Mouse (Mus musculus): ENCODE data around the gene Nfkb2. TPM values are rescaled to one million over a fixed set of nuclear protein-coding genes. Genes with fewer than 3 reads are reported as not detected.

Gene Nfkb2
- total and polyA plus RNA-seq, 3 experiments: 27.2 to 43.0 TPM; not detected in 1

- no peak for TF ChIP-seq RAD21 (IDR thresholded peaks at IDR 0.05; ENCODE audit: low read depth, low read length)
- no peak for TF ChIP-seq EP300 (IDR thresholded peaks at IDR 0.05; ENCODE audit: low read depth in 1 of 2, low read length in 2 of 2)
- TF ChIP-seq CHD2 (IDR thresholded peaks at IDR 0.05; ENCODE audit: low read length): no peak
- TF ChIP-seq SMC3 (IDR thresholded peaks at IDR 0.05; ENCODE audit: low read depth, low read length): no peak
- TF ChIP-seq POLR2AphosphoS2 (IDR thresholded peaks at IDR 0.05; ENCODE audit: low read length): peak; percentile 78
- no peak for TF ChIP-seq USF2 (IDR thresholded peaks at IDR 0.05; ENCODE audit: borderline replicate concordance in 1 of 2, insufficient read depth in 1 of 2, low read depth in 1 of 2, low read length in 2 of 2)
- no peak for TF ChIP-seq MYC (IDR thresholded peaks at IDR 0.05; ENCODE audit: low read depth, low read length)
- TF ChIP-seq TBP (IDR thresholded peaks at IDR 0.05; ENCODE audit: low read depth, low read length): no peak
These were observed 44.8 kb downstream of the Nfkb2 start (continued) for GRCm38 (mm10) chr19:46348761-46349458.

GRCm38 (mm10) chr19:46349550-46349949 is 45.4 kb downstream of the Nfkb2 start:
- H3K4me3 ChIP-seq (ENCODE audit: control insufficient read depth in 1 of 2, insufficient read depth in 1 of 2, low read depth in 2 of 2, low read length in 2 of 2): peak overlapping the region; percentile 66 to 84
- no peaks in the 10 kb centered on the region for H3K27me3 ChIP-seq (ENCODE audit: control insufficient read depth in 1 of 2, insufficient read depth in 2 of 2, low read length in 2 of 2)
- H3K9ac ChIP-seq (ENCODE audit: control insufficient read depth, low read depth, low read length, poor library complexity, severe bottlenecking): peak overlapping the region; percentile 84
- peaks cover 16 to 39% of the 10 kb centered on the region in 2 experiments for H3K4me1 ChIP-seq (ENCODE audit: control insufficient read depth in 1 of 2, insufficient read depth in 2 of 2, low read length in 2 of 2)
- H3K9me3 ChIP-seq (replicated peaks; ENCODE audit: insufficient read depth, low read length): no peaks in the 10 kb centered on the region
- no peak overlapping the region for H3K27ac ChIP-seq (ENCODE audit: control insufficient read depth, low read depth, low read length)
- no peak for DNase-seq (ENCODE audit: low read depth, low spot score)
- H3K36me3 ChIP-seq (ENCODE audit: control insufficient read depth in 1 of 2, insufficient read depth in 2 of 2, low read length in 2 of 2): peaks cover 0 to 37% of the 10 kb centered on the region in 2 experiments; a peak in 2 of 4 replicates
- peaks cover 8% of the 10 kb centered on the region for H3K79me2 ChIP-seq (ENCODE audit: control insufficient read depth, insufficient read depth, low read length, poor library complexity)
- TF ChIP-seq SIN3A (IDR thresholded peaks at IDR 0.05; ENCODE audit: low read length): no peak
- TF ChIP-seq GATA1 (IDR thresholded peaks at IDR 0.05; ENCODE audit: low read depth, low read length): no peak
- no peak for TF ChIP-seq RCOR1 (IDR thresholded peaks at IDR 0.05; ENCODE audit: low read depth, low read length)
- 0 out of 2 replicates have a peak, but pooled peaks have one; percentile 19 for TF ChIP-seq MAX (IDR thresholded peaks at IDR 0.05; ENCODE audit: low read length)
- no peak; the same call in 1 of the 2 replicates for TF ChIP-seq MYC (IDR thresholded peaks at IDR 0.05; ENCODE audit: low read depth, low read length)

GRCm38 (mm10) chr19:46350168-46350932 is 46.2 kb downstream of the Nfkb2 start, which contains the start of gene 2310034G01Rik:
TSS of gene 2310034G01Rik (minus strand) at chr19:46350302.
- H3K27me3 ChIP-seq (ENCODE audit: control insufficient read depth in 1 of 2, insufficient read depth in 2 of 2, low read length in 2 of 2): no peaks in the 10 kb centered on the region
- peaks cover 8% of the 10 kb centered on the region for H3K79me2 ChIP-seq (ENCODE audit: control insufficient read depth, insufficient read depth, low read length, poor library complexity)
- H3K9ac ChIP-seq (ENCODE audit: control insufficient read depth, low read depth, low read length, poor library complexity, severe bottlenecking): peak within 1 kb of the TSS; percentile 84
- H3K4me3 ChIP-seq (ENCODE audit: control insufficient read depth in 1 of 2, insufficient read depth in 1 of 2, low read depth in 2 of 2, low read length in 2 of 2): peak within 1 kb of the TSS; percentile 66 to 84
- TF ChIP-seq POLR2AphosphoS2 (IDR thresholded peaks at IDR 0.05; ENCODE audit: low read length): peak; percentile 22; the same call in 1 of the 2 replicates
- no peak for TF ChIP-seq NELFE (IDR thresholded peaks at IDR 0.05; ENCODE audit: low read depth, low read length)
- H3K36me3 ChIP-seq (ENCODE audit: control insufficient read depth in 1 of 2, insufficient read depth in 2 of 2, low read length in 2 of 2): peaks cover 0 to 32% of the 10 kb centered on the region in 2 experiments; a peak in 2 of 4 replicates
- H3K9me3 ChIP-seq (replicated peaks; ENCODE audit: insufficient read depth, low read length): no peaks in the 10 kb centered on the region
- H3K4me1 ChIP-seq (ENCODE audit: control insufficient read depth in 1 of 2, insufficient read depth in 2 of 2, low read length in 2 of 2): peaks cover 16 to 32% of the 10 kb centered on the region in 2 experiments
- DNase-seq (ENCODE audit: low read depth, low spot score): no peak
- H3K27ac ChIP-seq (ENCODE audit: control insufficient read depth, low read depth, low read length): peak within 1 kb of the TSS; percentile 78

Measured in MEL (cell line).